Mouse (Mus musculus): ENCODE results near the gene Prss53.

DNA sequence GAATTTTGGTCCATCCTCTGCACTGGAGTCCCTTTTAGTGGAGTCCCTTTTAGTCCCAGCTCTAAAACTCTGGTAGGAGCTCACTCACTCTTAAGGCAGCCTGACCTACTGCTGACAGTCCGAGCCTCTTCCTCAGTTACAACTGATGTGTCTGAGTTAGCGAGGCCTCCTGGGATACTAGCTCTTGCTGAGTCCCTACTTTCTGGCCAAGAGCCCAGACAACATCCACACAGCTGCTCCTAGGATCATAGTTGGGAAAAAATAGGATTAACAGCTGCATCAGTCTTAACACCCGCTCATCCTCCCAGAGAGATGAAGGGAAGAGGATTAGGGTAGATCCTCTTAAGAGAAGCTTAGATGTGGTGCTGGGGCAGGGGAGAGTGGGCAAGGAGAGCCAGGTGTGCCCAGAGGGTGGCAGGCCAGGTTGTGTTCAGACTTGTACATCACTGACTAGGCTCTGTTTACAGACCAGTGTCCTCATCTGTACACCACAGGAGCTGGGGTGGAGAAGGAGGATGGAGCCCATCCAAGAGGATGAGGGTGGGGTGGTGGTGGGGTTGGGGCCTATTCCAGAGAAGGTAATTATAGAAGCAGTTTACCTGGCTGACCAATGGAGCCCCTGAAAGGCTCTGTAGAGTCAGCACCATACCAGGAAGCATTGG, 21.5 kb downstream of the Prss53 start:
- TF ChIP-seq POLR2A (IDR thresholded peaks at IDR 0.05; ENCODE audit: borderline replicate concordance, low read depth, low read length): no peak
- TF ChIP-seq CTCF (IDR thresholded peaks at IDR 0.05; ENCODE audit: low read depth, low read length): no peak
